Mouse (Mus musculus) megakaryocyte-erythroid progenitor cell, adult 5-6 weeks (primary cell): ENCODE results near the gene Gab3. TPM values are rescaled to one million over a fixed set of nuclear protein-coding genes. Genes with fewer than 3 reads are reported as not detected.

Source experiments
- ATAC-seq: replicated peaks from 2 replicates; pipeline ENCODE4 v1.8.0; 2016; ENCODE audit warnings: mild to moderate bottlenecking, inconsistent platforms; ENCODE audit not compliant: severe bottlenecking, poor library complexity, low FRiP score, low TSS enrichment
- total RNA-seq, 2 experiments: library from RNA; stranded (forward) in 1 of 2; stranded (reverse) in 1 of 2; fragments of 200-1000, 215-1000 nt in 1 of 2; fragments of >200 nt in 1 of 2; fragmentation: Nextera tagmentation in 1 of 2; gene quantifications; 2 replicates each; pipeline ENCODE4 v1.2.3; 2014 to 2017

The Gab3 gene
- total RNA-seq (2014; fragmentation: Nextera tagmentation) (2.6 and 8.9 TPM in 2 replicates), total RNA-seq (2017) (3.1 and 3.3 TPM in 2 replicates)

- ATAC-seq: peak; percentile 98
These were observed at the start of gene Gab3 for GRCm38 (mm10) chrX:75084774-75085508. Gene Gab3, minus strand, starts transcription at chrX:75085458.

- ATAC-seq: peak; percentile 98
These were observed 45.4 kb upstream of the Gab3 start, which contains the start of gene Mpp1 for GRCm38 (mm10) chrX:75130467-75131160. Gene Mpp1, minus strand, starts transcription at chrX:75131016.

- ATAC-seq: peak; percentile 61
These were observed 44.2 kb upstream of the Gab3 start for GRCm38 (mm10) chrX:75129474-75129873.

DNA sequence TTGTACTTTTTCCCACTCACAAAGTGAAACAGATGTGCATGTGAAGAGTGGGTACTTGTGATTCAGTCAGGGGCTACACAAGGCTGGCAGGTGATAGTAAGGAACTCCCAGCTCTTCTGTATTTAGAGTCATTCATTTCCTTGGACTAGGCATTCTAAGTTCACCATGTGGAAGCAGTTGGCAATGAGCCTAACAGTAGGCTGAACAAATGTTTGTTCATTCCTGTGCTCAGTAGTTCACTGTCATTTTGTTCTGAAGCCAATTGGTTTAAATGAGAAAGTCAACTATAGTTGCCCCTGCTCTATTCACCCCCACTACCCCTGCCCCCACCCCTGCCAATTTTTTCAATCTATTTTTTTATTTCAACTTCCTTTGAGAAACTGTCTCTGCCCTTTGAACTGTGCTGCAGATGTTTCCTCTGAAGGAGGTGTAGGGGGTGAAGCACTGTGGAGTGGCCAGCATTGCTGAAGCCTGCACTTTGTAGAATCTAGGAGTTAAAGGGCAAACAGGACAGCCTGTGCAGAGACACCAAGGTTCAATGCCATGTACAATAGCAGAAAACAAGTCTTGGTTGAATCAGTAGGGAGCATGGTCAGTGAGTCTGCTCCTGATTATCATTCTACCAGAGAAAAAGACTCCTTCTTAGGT is 43.2 kb upstream of the Gab3 start:
- ATAC-seq: no peak

DNA sequence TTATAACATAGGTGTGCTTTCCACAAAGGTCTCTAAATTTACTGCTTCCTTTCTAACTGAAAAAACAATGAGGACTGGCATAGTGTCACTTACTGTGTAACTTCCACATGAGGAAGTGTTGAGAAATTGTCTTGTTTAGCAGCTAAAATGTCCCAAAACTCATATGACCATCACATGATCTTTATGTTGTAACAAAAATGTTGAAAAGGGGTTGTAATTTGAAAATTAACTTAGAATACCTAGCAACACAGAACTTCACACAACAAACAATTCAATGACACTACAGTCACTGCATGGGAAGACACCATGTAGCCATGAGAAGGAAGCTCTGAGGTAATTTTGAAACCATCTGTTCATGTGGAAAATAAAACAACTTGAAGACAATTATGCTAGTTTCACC is 41.6 kb upstream of the Gab3 start:
- ATAC-seq: no peak

DNA sequence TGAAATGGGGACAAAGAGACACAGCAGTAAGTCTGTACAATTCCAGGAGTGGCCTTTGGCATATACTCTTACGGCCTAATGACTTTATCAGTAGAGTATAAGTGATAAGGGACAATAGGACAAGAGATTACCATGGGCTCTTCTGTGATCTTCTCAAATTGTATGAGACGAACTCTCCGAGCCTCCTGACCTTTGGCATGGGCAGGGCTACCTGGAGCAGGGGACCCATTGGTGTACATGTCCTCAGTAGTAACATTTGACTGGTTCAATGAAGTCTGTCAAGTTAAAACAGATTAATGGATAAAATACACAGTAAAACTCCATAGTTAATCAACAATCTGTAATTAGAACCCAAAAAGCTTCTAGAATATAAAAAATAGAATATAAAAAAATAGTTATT is 40.3 kb upstream of the Gab3 start:
- no peak for ATAC-seq

GRCm38 (mm10) chrX:75115550-75115949 is 30.3 kb upstream of the Gab3 start:
- ATAC-seq: peak; percentile 71

DNA sequence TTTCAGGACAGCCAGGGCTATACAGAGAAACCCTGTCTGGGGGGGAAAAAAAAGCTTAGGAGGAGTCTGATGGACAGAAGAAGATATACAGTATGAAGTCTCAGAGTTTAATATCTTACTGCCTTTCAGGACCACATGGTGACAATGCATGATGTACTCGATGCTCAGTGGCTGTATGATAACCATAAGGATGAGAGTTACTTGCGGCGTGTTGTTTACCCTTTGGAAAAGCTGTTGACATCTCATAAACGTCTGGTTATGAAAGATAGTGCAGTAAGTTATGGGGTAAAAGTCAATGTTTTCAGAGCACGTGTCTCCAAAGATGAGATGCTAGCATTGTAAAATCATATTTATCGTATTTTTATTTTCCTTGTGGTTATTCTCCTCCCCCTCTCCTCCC is 17.0 kb upstream of the Gab3 start:
- ATAC-seq: peak; percentile 88

DNA sequence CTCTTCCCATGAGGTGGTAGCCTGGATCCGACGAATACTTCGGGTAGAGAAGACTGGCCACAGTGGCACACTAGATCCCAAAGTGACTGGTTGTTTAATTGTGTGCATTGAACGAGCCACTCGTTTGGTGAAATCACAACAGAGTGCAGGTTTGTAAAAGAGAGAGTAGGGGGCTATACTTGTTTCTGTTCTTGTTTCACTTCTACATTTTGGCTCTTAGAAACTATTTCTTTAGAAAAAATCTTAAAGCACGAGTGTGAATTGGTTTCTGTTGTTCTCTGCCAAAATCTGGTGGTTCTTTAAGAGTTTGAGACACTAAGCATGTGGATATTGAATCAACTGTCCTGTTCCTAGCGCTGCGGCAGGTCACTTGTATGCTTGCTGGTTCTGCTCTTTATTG is 13.5 kb upstream of the Gab3 start:
- ATAC-seq: no peak

DNA sequence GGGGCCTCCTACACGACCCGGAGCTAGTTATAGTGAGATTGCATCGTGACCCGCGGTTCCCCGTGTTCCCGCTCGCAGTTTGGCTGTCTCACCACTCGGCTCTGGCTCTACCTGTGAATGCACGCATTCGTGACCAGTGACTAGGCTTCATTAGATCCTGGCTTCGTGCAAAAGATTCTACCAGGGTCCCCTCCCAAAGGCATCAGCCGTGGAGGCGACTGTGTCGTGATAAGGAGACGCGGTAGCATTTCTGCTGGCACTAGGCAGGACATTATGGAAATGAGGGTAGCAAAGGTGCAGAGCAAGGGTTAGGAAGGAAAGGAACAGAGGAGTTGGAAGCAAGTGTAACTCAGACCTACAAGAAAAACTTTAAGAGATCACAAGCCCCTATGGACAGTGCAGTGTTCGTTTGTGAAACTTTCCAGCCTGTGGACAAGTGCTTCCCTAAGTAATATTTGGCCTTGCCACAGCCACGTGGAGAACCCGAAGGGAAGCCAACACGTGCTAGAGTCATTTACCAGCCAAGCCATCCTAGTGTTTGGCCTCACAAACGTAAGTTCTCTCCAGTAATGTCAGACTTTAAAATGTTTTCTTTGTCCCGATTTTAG is 11.0 kb upstream of the Gab3 start:
- peak; percentile 45 for ATAC-seq

DNA sequence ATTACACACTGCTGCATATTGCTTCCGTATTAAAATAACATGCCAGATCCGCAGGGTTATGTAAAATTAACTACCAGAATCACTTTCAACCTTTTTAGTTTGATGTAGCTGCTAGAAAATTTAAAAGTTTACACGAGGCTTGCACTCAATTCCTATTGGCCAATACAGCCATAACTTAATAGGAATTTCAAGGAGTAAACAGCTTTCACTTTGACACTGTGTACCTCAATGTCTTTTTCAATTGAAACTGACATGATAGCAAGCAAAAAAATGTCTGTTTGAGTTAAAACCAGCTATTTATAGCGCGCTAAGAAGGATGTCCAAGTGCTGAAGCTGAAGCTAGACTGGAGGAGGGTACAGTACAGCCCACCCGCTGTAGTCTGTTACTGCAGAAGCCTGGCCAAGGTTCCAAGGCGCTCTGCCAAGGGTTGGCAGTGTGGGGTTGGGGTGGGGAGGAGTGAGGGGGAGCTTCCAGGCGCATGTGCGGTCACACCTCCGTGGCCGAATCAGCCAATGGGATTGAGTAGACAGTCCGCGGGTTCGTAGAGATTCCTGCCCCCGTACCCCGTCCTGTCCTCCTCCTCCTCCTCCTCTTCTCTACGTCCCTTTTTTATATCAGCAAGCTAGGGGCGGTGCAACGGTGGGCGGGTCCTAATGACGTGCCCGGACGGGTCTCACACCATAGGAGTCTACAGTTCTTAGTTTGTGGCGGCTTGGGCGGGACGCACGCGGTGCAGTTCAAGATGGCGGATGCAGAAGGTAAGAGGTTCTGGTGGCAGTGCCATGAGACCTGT is 10.3 kb upstream of the Gab3 start, which contains the start of gene Dkc1:
Gene Dkc1, plus strand, starts transcription at position 486 of the 794 bp plus-strand sequence.
- peak; percentile 99 for ATAC-seq

GRCm38 (mm10) chrX:75085654-75086053 is 396 bp upstream of the Gab3 start:
- ATAC-seq: peak; percentile 58

GRCm38 (mm10) chrX:75083982-75084773 is 1.1 kb downstream of the Gab3 start:
- ATAC-seq: peak; percentile 79

GRCm38 (mm10) chrX:75082351-75082750 is 2.9 kb downstream of the Gab3 start:
- no peak for ATAC-seq

DNA sequence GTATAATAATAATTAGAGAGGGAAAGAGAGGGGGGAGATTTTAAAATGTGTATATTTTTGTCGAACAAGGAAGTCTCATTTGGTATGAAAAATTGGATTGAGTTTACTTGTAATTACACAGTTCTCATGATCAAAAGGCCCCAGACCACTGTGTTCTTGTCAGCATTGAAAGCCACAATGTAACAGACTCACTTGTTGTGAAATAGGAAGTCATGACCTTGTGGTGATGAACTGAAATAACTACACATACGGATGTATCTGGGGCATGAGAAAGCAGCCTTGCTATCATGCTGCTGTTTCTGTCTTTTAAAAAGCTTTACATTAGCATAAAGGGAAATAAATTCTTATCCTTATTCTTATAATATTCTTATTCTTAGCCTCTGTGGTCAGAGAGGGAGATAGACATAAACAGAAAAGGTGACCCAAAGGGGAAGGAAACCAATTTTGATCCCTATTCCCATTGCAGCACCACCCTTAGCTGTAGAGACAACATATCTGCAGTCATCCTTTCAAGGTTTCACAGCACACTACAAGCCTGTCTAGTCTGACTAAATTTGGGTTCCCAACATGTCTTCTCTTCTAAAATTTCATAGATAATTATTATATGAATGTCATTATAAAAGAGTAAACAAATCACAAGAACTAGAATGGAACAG is 29.0 kb downstream of the Gab3 start:
- ATAC-seq: no peak

- no peak for ATAC-seq
These were observed 38.2 kb downstream of the Gab3 start for GRCm38 (mm10) chrX:75046921-75047635.

GRCm38 (mm10) chrX:75045931-75046330 is 39.3 kb downstream of the Gab3 start:
- no peak for ATAC-seq
